Mouse (Mus musculus) forebrain, embryonic 13.5 days (tissue): Measurements from ENCODE around the gene Deaf1. TPM values are rescaled to one million over a fixed set of nuclear protein-coding genes. Genes with fewer than 3 reads are reported as not detected.
"Not testable (repeated sequence)": the region's sequence is repeated elsewhere in the genome, so short reads cannot be mapped to it uniquely, and the experiment has no call there.

Experiments
- ATAC-seq: fragments of 200-750 bp; cut with Nextera tagmentation; 2 replicates; pipeline ENCODE4 v1.8.0; 2017
- H3K27ac ChIP-seq: fragments of 300-500 bp; sonication (generic); 2 replicates; pipeline ENCODE4 v1.5.1; 2015; ENCODE audit warnings: inconsistent platforms, mild to moderate bottlenecking, moderate library complexity
- H3K27me3 ChIP-seq: fragments of 300-500 bp; sonication (generic); 2 replicates; pipeline ENCODE4 v1.6.1; 2015; ENCODE audit warnings: mild to moderate bottlenecking, inconsistent platforms
- H3K36me3 ChIP-seq: fragments of 300-500 bp; sonication (generic); 2 replicates; pipeline ENCODE4 v1.6.1; 2015; ENCODE audit warnings: mild to moderate bottlenecking, inconsistent platforms; ENCODE audit not compliant: poor library complexity, severe bottlenecking
- H3K4me1 ChIP-seq: fragments of 300-500 bp; sonication (generic); 2 replicates; pipeline ENCODE4 v1.6.1; 2015; ENCODE audit warnings: inconsistent platforms
- H3K4me2 ChIP-seq: fragments of 300-500 bp; sonication (generic); 2 replicates; pipeline ENCODE4 v1.6.1; 2015; ENCODE audit warnings: inconsistent platforms, mild to moderate bottlenecking, moderate library complexity
- H3K4me3 ChIP-seq: fragments of 300-500 bp; sonication (generic); 2 replicates; pipeline ENCODE4 v1.5.1; 2015; ENCODE audit warnings: mild to moderate bottlenecking, inconsistent platforms
- H3K9ac ChIP-seq: fragments of 300-500 bp; sonication (generic); 2 replicates; pipeline ENCODE4 v1.6.1; 2015; ENCODE audit warnings: mild to moderate bottlenecking, inconsistent platforms
- H3K9me3 ChIP-seq: fragments of 300-500 bp; sonication (generic); replicated peaks from 2 replicates; pipeline ENCODE4 v1.6.1; 2016; ENCODE audit warnings: inconsistent platforms
- WGBS: fragments of 180-500 bp; shearing (Covaris S2); methylation state at CpG from one replicate; pipeline ENCODE4 v1.1.7; 2015; 5-methylcytosine and 5-hydroxymethylcytosine counted together
- polyA plus RNA-seq: library from polyadenylated mRNA; unstranded; fragments of >200 nt; fragmentation: Nextera tagmentation; extraction: Ambion mirVana; gene quantifications from 2 replicates; pipeline ENCODE4 v1.2.1, GENCODE M21; 2015

Gene Deaf1
- polyA plus RNA-seq, 1 experiment from 2014 or later: 88.1 TPM

DNA sequence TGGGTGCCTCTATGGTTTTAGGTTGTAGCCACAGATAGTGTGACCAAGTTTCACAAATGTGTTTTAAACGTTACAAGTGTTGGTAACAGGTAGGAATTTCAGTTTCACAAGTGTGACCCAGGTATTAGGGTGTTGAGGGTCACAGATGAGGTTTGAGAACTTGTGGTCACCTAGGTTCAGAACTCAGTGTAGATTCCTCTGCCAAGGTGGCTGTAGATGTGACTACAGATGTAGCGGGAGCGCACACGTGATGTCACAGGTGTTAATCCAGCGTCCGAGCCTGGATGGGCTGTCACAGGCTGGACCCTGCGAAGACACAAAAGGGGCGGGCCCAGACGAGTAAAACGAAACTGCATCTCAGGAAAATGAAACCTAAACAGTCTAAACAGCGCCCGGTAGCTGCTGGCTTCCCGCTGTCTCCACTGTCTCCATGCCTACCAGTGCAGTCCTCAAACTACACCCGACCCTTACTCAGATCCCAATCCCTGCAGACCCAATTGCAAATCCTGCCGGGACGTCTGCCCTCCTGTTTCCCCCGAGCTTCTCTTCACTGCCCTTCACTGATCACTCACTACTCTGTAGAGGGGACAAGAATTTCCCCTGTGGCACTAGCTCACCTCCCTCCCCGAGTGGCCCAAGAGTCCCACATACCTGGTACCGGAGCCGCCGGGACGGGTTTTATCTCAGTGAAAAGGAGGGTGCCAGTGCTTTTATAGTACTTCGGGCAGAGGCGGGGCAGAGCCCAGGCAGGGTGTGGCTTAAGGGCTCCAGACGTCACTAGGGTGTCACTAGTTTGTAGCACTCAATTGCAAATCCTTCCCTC lies 61.5 kb downstream of the Deaf1 start, which contains the start of gene Irf7:
Irf7 (minus strand) TSS at position 743 of the 823 bp plus-strand sequence.
- 13% methylated on average over 25 of the region's 25 CpGs for WGBS
- Histone ChIP-seq H3K9ac (peak within 1 kb of the TSS; percentile 50), H3K4me2 (peak within 1 kb of the TSS; percentile 58), H3K27ac (no peak within 1 kb of the TSS), H3K36me3 (peaks cover 35% of the 10 kb centered on the region), H3K4me3 (peak within 1 kb of the TSS; percentile 34), H3K4me1 (peaks cover 12% of the 10 kb centered on the region), H3K9me3 (no peaks in the 10 kb centered on the region), H3K27me3 (no peaks in the 10 kb centered on the region)
- peak; percentile 61 for ATAC-seq

DNA sequence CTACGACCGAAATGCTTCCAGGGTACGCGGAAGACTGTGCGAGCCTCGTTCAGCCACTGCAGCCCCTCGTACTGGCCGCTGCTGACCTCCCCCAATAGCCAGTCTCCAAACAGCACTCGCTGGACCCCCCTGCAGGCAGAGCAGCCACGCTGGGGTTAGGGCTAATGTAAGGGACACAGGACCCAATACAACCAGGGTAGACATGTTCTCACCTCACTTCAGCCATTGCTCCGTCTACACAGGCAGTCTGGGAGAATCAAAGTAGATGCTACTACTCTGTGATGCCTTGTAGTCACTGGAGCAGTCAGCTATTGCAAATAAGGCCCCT lies 62.1 kb downstream of the Deaf1 start:
- H3K9ac ChIP-seq: 0 out of 2 replicates have a peak overlapping the region, but pooled peaks have one; percentile 50
- H3K36me3 ChIP-seq: peaks cover 41% of the 10 kb centered on the region
- ATAC-seq: peak; percentile 22; the same call in 1 of the 2 replicates
- no peak overlapping the region for H3K4me3 ChIP-seq
- no peaks in the 10 kb centered on the region for H3K27me3 ChIP-seq
- H3K4me1 ChIP-seq: peaks cover 12% of the 10 kb centered on the region
- H3K9me3 ChIP-seq: no peaks in the 10 kb centered on the region
- 38% methylated on average over 11 of the region's 11 CpGs for WGBS
- 0 out of 2 replicates have a peak overlapping the region, but pooled peaks have one; percentile 5 for H3K4me2 ChIP-seq
- H3K27ac ChIP-seq: no peak overlapping the region

DNA sequence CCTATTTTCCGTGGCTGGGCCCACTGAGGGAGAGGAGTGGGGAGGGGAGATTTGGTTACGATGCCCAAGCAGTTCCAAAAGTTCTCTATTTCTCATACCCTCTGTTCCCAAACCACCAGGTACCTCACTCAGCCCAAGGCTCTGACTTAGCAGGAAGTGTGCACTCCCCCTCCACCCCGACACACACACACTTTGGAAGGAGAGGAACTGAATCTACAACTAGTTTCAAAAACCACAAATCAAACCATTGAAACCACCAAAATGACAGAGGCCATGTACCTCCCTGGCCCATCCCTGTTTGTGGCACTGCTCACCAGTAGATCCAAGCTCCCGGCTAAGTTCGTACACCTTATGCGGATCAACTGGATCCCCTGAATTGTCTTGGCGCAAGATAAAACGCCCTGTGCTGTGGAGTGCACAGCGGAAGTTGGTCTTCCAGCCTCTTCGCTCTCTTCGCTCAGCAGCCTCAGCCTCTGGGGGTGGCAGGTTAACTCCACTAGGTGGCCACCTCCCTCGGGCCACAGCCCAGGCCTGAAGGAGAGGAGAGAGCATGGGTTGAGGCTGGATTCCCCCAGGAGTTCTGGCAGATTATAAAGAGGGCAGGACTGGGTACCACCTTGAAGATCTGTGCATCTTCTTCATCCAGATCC lies 62.6 kb downstream of the Deaf1 start:
- ATAC-seq: peak; percentile 52; the same call in 1 of the 2 replicates
- Histone ChIP-seq H3K27me3 (no peaks in the 10 kb centered on the region), H3K4me1 (peaks cover 12% of the 10 kb centered on the region), H3K9me3 (no peaks in the 10 kb centered on the region), H3K36me3 (peaks cover 46% of the 10 kb centered on the region), H3K9ac (no peak overlapping the region), H3K4me3 (no peak overlapping the region), H3K4me2 (no peak overlapping the region), H3K27ac (no peak overlapping the region)
- WGBS: 33% methylated on average over 12 of the region's 12 CpGs

DNA sequence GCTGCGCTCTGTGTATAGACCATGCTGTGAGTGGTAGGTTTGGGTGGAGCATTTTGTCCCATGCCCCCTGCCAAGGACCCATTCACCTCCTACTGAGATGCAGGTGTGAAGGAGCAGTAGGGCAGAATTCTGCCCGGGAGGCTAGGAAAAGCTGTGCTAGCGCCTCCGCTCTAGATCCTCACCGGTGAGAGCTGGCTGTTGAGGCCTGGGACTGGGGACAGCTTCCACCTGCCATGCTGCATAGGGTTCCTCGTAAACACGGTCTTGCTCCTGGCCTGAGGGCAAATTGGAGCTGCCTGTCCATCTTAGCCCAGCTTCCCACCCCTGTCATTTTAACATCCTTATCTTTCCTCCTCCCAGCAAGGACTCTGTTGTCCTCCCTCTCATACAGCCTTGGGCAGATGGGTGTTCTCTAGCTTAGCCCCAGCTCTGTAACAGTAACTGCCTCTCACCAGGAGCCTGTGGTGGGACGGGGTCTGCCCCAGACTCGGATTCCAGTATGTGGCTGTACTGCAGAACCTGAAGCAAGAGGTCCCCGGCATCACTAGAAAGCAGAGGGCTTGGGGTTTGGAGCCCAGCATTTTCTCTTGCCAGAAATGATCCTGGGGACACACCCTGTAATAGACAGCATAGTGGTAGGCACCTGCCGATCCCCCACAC lies 63.3 kb downstream of the Deaf1 start:
- Histone ChIP-seq H3K4me2 (no peak overlapping the region), H3K9ac (no peak overlapping the region), H3K9me3 (no peaks in the 10 kb centered on the region), H3K36me3 (peaks cover 53% of the 10 kb centered on the region), H3K27ac (no peak overlapping the region), H3K27me3 (no peaks in the 10 kb centered on the region), H3K4me3 (no peak overlapping the region), H3K4me1 (peaks cover 12% of the 10 kb centered on the region)
- ATAC-seq: no peak
- WGBS: 77% methylated on average over 11 of the region's 11 CpGs

DNA sequence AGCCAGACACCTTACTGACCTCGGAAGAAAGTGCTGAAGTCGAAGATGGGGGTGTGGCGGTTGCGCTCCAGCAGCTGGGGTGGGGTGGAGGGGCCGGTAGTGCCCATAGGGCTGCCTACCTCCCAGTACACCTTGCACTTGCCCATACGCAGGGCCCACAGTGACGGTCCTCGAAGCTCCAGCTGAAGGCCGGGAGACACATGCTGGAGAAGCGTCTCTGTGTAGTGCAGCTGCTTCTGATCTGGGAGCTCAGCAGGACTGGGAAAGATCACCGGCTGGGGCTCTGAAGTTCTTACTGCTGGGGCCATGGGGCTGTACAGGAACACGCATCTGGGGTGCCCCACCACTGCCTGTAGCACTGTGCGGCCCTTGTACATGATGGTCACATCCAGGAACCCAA lies 63.9 kb downstream of the Deaf1 start:
- H3K36me3 ChIP-seq: peaks cover 58% of the 10 kb centered on the region
- 91% methylated on average over 13 of the region's 13 CpGs for WGBS
- no peaks in the 10 kb centered on the region for H3K9me3 ChIP-seq
- no peak for ATAC-seq
- H3K4me3 ChIP-seq: no peak overlapping the region
- no peaks in the 10 kb centered on the region for H3K27me3 ChIP-seq
- H3K27ac ChIP-seq: no peak overlapping the region
- H3K9ac ChIP-seq: no peak overlapping the region
- H3K4me1 ChIP-seq: peaks cover 12% of the 10 kb centered on the region
- H3K4me2 ChIP-seq: no peak overlapping the region

DNA sequence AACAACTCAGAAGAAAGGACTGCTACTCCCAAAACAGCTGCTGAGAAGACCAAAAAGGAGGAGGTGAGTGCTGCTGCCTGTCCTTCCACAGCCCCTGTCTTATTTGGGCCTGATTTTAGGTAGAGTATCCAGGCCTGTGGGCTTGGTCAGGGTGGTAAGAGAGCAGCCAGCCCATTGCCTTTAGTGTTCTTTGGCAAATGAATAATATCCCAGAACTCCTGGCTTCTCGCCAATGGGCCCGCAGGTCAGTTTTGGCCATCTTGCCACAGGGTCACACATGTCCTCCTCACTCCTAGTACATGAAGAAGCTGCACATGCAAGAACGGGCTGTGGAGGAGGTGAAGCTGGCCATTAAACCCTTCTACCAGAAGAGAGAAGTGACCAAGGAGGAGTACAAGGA lies 66.0 kb downstream of the Deaf1 start:
- H3K9me3 ChIP-seq: no peaks in the 10 kb centered on the region
- peaks cover 80% of the 10 kb centered on the region for H3K36me3 ChIP-seq

DNA sequence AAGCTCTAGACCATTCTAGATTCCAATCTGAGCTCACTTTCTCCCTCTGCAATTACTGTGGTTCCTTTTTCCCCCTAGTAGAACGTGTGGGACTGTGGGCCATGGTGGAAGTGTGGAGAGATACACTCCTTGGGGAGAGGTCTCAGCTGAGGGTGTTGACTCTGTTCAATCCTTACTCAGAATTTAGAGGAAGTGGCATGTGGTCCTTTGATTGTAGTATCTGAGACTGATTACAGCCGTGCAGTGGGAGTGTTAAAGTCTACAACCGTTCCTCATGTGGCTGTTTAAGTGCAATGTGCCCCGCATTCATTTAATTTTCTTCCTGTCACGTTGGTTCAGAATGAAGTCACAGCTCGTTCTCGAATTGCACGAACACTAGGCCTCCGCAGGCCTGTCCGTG lies 71.3 kb downstream of the Deaf1 start:
- H3K36me3 ChIP-seq: peaks cover 95% of the 10 kb centered on the region
- WGBS: 94% methylated on average over 10 of the region's 10 CpGs
- no peak overlapping the region for H3K4me3 ChIP-seq

More for the DNA sequence above, 66.0 kb downstream of the Deaf1 start:
- Histone ChIP-seq H3K4me1 (peaks cover 12% of the 10 kb centered on the region), H3K9ac (no peak overlapping the region), H3K4me2 (no peak overlapping the region), H3K27me3 (no peaks in the 10 kb centered on the region), H3K27ac (no peak overlapping the region), H3K4me3 (no peak overlapping the region)
- ATAC-seq: no peak
- WGBS: 95% methylated on average over 3 of the region's 3 CpGs

DNA sequence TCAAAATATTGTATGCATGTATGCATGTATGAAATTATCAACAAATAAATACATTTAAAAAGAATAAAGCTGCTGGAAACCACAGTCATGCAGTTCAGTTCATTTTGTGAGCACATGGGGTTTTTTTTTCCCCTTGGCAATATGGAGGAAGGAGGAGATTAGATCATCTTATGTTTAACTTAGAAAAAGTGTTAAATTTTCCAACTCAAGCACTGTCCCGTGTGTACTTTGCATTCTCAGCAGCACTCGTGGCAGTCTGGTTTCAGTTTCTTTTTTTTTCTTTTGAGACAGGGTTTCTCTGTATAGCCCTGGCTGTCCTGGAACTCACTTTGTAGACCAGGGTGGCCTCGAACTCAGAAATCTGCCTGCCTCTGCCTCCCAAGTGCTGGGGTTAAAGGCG lies 77.0 kb downstream of the Deaf1 start:
- H3K36me3 ChIP-seq: peaks cover 95% of the 10 kb centered on the region
- not testable (repeated sequence) for H3K4me2 ChIP-seq, H3K27ac ChIP-seq, H3K9ac ChIP-seq, H3K4me1 ChIP-seq, ATAC-seq, H3K27me3 ChIP-seq, H3K9me3 ChIP-seq, H3K4me3 ChIP-seq
- WGBS: 92% methylated on average over 4 of the region's 4 CpGs

More for the DNA sequence above, 71.3 kb downstream of the Deaf1 start:
- no peak overlapping the region for H3K4me2 ChIP-seq
- no peaks in the 10 kb centered on the region for H3K4me1 ChIP-seq
- no peak overlapping the region for H3K9ac ChIP-seq
- no peak for ATAC-seq
- no peaks in the 10 kb centered on the region for H3K9me3 ChIP-seq
- no peaks in the 10 kb centered on the region for H3K27me3 ChIP-seq
- H3K27ac ChIP-seq: no peak overlapping the region

Other genes with a start within 250 kb of the Deaf1 start
- gene Pkp3, start 249.5 kb downstream of the Deaf1 start, polyA plus RNA-seq: 0.25 TPM in 1 of 2 replicates, not detected in the other
- 1.5 and 1.7 TPM in 2 replicates for gene Sigirr, start 227.1 kb downstream of the Deaf1 start, polyA plus RNA-seq
- gene Ano9, start 209.9 kb downstream of the Deaf1 start, polyA plus RNA-seq: 0.13 TPM in 1 of 2 replicates, not detected in the other
- 61.1 and 69.5 TPM in 2 replicates for gene Ptdss2, start 205.3 kb downstream of the Deaf1 start, polyA plus RNA-seq
- 40.7 and 45.2 TPM in 2 replicates for gene Rnh1, start 154.8 kb downstream of the Deaf1 start, polyA plus RNA-seq
- 67.2 and 73.9 TPM in 2 replicates for gene Hras, start 133.7 kb downstream of the Deaf1 start, polyA plus RNA-seq
- 12.6 and 17.3 TPM in 2 replicates for gene Lrrc56, start 133.5 kb downstream of the Deaf1 start, polyA plus RNA-seq
- 2.1 and 2.3 TPM in 2 replicates for gene Lmntd2, start 113.6 kb downstream of the Deaf1 start, polyA plus RNA-seq
- gene Rassf7, start 111.8 kb downstream of the Deaf1 start, polyA plus RNA-seq: 29.4 and 33.8 TPM in 2 replicates
- 82.4 and 91.3 TPM in 2 replicates for gene Phrf1, start 98.9 kb downstream of the Deaf1 start, polyA plus RNA-seq
- 1.0 and 1.1 TPM in 2 replicates for gene Irf7, start 61.2 kb downstream of the Deaf1 start, polyA plus RNA-seq
- gene Cdhr5, start 50.9 kb downstream of the Deaf1 start, polyA plus RNA-seq: not detected in 2 replicates
- 0.60 and 0.62 TPM in 2 replicates for gene Sct, start 48.6 kb downstream of the Deaf1 start, polyA plus RNA-seq
- gene Drd4, start 35.7 kb downstream of the Deaf1 start, polyA plus RNA-seq: 0.55 and 0.70 TPM in 2 replicates
- gene Tmem80, start within 50 bp of the Deaf1 start, polyA plus RNA-seq: 61.3 and 66.0 TPM in 2 replicates
- 0.43 and 0.64 TPM in 2 replicates for gene Eps8l2, start 11.2 kb upstream of the Deaf1 start, polyA plus RNA-seq
- gene Taldo1, start 64.5 kb upstream of the Deaf1 start, polyA plus RNA-seq: 386 and 415 TPM in 2 replicates
- 53.2 and 55.6 TPM in 2 replicates for gene Gatd1, start 86.4 kb upstream of the Deaf1 start, polyA plus RNA-seq
- gene Cend1, start 101.8 kb upstream of the Deaf1 start, polyA plus RNA-seq: 27.3 and 27.5 TPM in 2 replicates
- gene Slc25a22, start 110.2 kb upstream of the Deaf1 start, polyA plus RNA-seq: 58.2 and 65.1 TPM in 2 replicates
- 10.9 and 13.4 TPM in 2 replicates for gene Pidd1, start 116.3 kb upstream of the Deaf1 start, polyA plus RNA-seq
- gene Rplp2, start 119.7 kb upstream of the Deaf1 start, polyA plus RNA-seq: 939 and 1,119 TPM in 2 replicates
- 19.5 and 21.0 TPM in 2 replicates for gene Pnpla2, start 127.5 kb upstream of the Deaf1 start, polyA plus RNA-seq
- gene Cracr2b, start 133.4 kb upstream of the Deaf1 start, polyA plus RNA-seq: 3.2 and 6.0 TPM in 2 replicates
- gene Cd151, start 139.7 kb upstream of the Deaf1 start, polyA plus RNA-seq: 12.0 and 14.3 TPM in 2 replicates
- 76.5 and 89.5 TPM in 2 replicates for gene Polr2l, start 147.4 kb upstream of the Deaf1 start, polyA plus RNA-seq
- gene Tspan4, start 147.6 kb upstream of the Deaf1 start, polyA plus RNA-seq: 18.0 and 20.0 TPM in 2 replicates
- 24.3 and 31.8 TPM in 2 replicates for gene Chid1, start 212.2 kb upstream of the Deaf1 start, polyA plus RNA-seq
- gene Ap2a2, start 234.5 kb upstream of the Deaf1 start, polyA plus RNA-seq: 83.2 and 93.1 TPM in 2 replicates